Mouse (Mus musculus) heart, embryonic 14.5 days (tissue): Measurements from ENCODE around the gene Ear14. TPM values are rescaled to one million over a fixed set of nuclear protein-coding genes. Genes with fewer than 3 reads are reported as not detected.
"Not testable (repeated sequence)": the region's sequence is repeated elsewhere in the genome, so short reads cannot be mapped to it uniquely, and the experiment has no call there.

Source experiments
- ATAC-seq: fragments of 200-750 bp; cut with Nextera tagmentation; 2 replicates; pipeline ENCODE4 v1.8.0; 2017; ENCODE audit warnings: low read depth, moderate TSS enrichment; ENCODE audit not compliant: insufficient number of reproducible peaks, insufficient read depth, low FRiP score
- H3K27ac ChIP-seq, 2 experiments: fragments of 200-500 bp in 1 of 2; fragments of 300-500 bp in 1 of 2; sonication (generic) in 1 of 2; replicated peaks in 1 of 2; 2 replicates each; pipeline ENCODE4 v1.5.1; 2012 to 2014; ENCODE audit warnings: low read depth in 2 of 2, low read length in 2 of 2, control low read depth in 1 of 2, mild to moderate bottlenecking in 1 of 2, mixed read lengths in 1 of 2; ENCODE audit not compliant: control insufficient read depth in 1 of 2, insufficient read depth in 1 of 2
- H3K27me3 ChIP-seq: fragments of 300-500 bp; sonication (generic); 2 replicates; pipeline ENCODE4 v1.6.1; 2014; ENCODE audit warnings: mild to moderate bottlenecking, low read length, control low read depth; ENCODE audit not compliant: control insufficient read depth, insufficient read depth
- H3K36me3 ChIP-seq: fragments of 300-500 bp; sonication (generic); 2 replicates; pipeline ENCODE4 v1.6.1; 2014; ENCODE audit warnings: mild to moderate bottlenecking, control low read depth, low read length, mixed read lengths; ENCODE audit not compliant: control insufficient read depth, insufficient read depth
- H3K4me1 ChIP-seq, 2 experiments: fragments of 200-500 bp in 1 of 2; fragments of 300-500 bp in 1 of 2; sonication (generic) in 1 of 2; 2 replicates each; pipeline ENCODE4 v1.6.1; 2012 to 2014; ENCODE audit warnings: low read length in 2 of 2, control low read depth in 1 of 2, mixed read lengths in 1 of 2; ENCODE audit not compliant: control insufficient read depth in 2 of 2, insufficient read depth in 2 of 2
- H3K4me2 ChIP-seq: fragments of 300-500 bp; sonication (generic); 2 replicates; pipeline ENCODE4 v1.6.1; 2014; ENCODE audit warnings: mild to moderate bottlenecking, low read length
- H3K4me3 ChIP-seq, 2 experiments: fragments of 200-500 bp in 1 of 2; fragments of 300-500 bp in 1 of 2; sonication (generic) in 1 of 2; 2 replicates each; pipeline ENCODE4 v1.5.1; 2012 to 2014; ENCODE audit warnings: low read length in 2 of 2, mild to moderate bottlenecking in 2 of 2, control low read depth in 1 of 2, low read depth in 1 of 2, moderate library complexity in 1 of 2; ENCODE audit not compliant: control insufficient read depth in 1 of 2, insufficient read depth in 1 of 2
- H3K9ac ChIP-seq: fragments of 300-500 bp; sonication (generic); 2 replicates; pipeline ENCODE4 v1.6.1; 2014; ENCODE audit warnings: mild to moderate bottlenecking, low read length
- H3K9me3 ChIP-seq: fragments of 300-500 bp; sonication (generic); 2 replicates; pipeline ENCODE4 v1.6.1; 2016; ENCODE audit warnings: low read length, control low read depth; ENCODE audit not compliant: control insufficient read depth
- WGBS: fragments of 180-500 bp; shearing (Covaris S2); extraction: QIAGEN DNeasy Blood & Tissue Kit; methylation state at CpG from one replicate; pipeline ENCODE4 v1.1.7; 2014; 5-methylcytosine and 5-hydroxymethylcytosine counted together
- polyA plus RNA-seq: library from polyadenylated mRNA; unstranded; fragments of >200 nt; fragmentation: Nextera tagmentation; extraction: Ambion mirVana; gene quantifications from 2 replicates; pipeline ENCODE4 v1.2.1, GENCODE M21; 2014

Ear14 gene
- not detected in 2 replicates for polyA plus RNA-seq

GRCm38 (mm10) chr14:51203115-51203514, at the start of gene Ear14:
Gene Ear14, plus strand, starts transcription at chr14:51203391.
- no peaks in the 10 kb centered on the region for H3K36me3 ChIP-seq
- H3K27me3 ChIP-seq, result no peaks in the 10 kb centered on the region
- no peak for ATAC-seq
- no peak within 1 kb of the TSS for H3K4me3 ChIP-seq
- H3K27ac ChIP-seq, result no peak within 1 kb of the TSS
- WGBS, result 81% methylated on average over 2 of the region's 2 CpGs
- H3K9ac ChIP-seq, result no peak within 1 kb of the TSS
- H3K4me1 ChIP-seq, result no peaks in the 10 kb centered on the region
- H3K9me3 ChIP-seq, result no peaks in the 10 kb centered on the region
- no peak within 1 kb of the TSS for H3K4me2 ChIP-seq

DNA sequence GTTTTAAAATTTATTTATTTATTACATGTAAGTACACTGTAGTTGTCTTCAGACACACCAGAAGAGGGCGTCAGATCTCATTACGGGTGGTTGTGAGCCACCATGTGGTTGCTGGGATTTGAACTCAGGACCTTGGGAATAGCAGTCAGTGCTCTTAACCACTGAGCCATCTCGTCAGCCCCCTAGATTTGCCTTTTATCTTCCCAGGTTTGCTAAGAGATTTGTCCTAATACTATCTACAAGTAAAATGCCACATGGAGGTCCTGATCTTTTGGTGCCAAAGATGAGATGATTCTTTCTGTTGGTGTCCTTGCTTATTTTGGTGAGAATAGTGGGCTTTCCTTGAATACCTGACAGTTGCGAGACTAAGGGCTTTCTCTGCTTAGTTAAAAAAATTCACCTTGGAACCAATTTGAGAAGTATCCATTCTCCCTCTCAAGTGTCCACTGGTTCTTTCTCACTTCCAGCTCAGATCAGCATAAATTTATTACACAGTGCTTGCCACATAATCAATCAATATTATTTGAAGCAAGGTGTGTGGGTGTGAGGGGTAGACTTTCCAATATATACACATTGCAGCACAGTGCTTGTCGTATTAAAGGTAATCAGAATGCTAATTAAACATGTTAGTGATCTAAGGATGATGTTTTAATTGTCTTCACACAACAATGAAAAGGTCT, 47.0 kb upstream of the Ear14 start:
- Histone ChIP-seq H3K4me3 (no peak overlapping the region), H3K36me3 (no peaks in the 10 kb centered on the region), H3K4me2 (no peak overlapping the region), H3K27ac (no peak overlapping the region), H3K4me1 (no peaks in the 10 kb centered on the region), H3K9me3 (no peaks in the 10 kb centered on the region), H3K27me3 (no peaks in the 10 kb centered on the region), H3K9ac (no peak overlapping the region)
- no peak for ATAC-seq
- 84% methylated on average over 5 of the region's 5 CpGs for WGBS

- Histone ChIP-seq H3K4me3 (no peak overlapping the region), H3K27ac (no peak overlapping the region), H3K9me3 (no peaks in the 10 kb centered on the region), H3K36me3 (no peaks in the 10 kb centered on the region), H3K27me3 (no peaks in the 10 kb centered on the region), H3K4me2 (no peak overlapping the region), H3K9ac (no peak overlapping the region), H3K4me1 (no peaks in the 10 kb centered on the region)
- ATAC-seq, result no peak
- 84% methylated on average over 4 of the region's 4 CpGs for WGBS
Observed at GRCm38 (mm10) chr14:51156736-51157068, 46.5 kb upstream of the Ear14 start.

- 89% methylated on average over 1 of the region's 1 CpGs for WGBS
- H3K9ac ChIP-seq, result no peak overlapping the region
- no peaks in the 10 kb centered on the region for H3K4me1 ChIP-seq
- no peaks in the 10 kb centered on the region for H3K36me3 ChIP-seq
- no peak for ATAC-seq
- no peak overlapping the region for H3K4me3 ChIP-seq
- H3K27ac ChIP-seq, result no peak overlapping the region
- H3K27me3 ChIP-seq, result no peaks in the 10 kb centered on the region
- no peaks in the 10 kb centered on the region for H3K9me3 ChIP-seq
- no peak overlapping the region for H3K4me2 ChIP-seq
Observed at GRCm38 (mm10) chr14:51157072-51157471, 46.1 kb upstream of the Ear14 start.

- H3K4me3 ChIP-seq, H3K4me1 ChIP-seq, H3K36me3 ChIP-seq, H3K9me3 ChIP-seq, H3K9ac ChIP-seq, ATAC-seq, H3K27me3 ChIP-seq, H3K27ac ChIP-seq, H3K4me2 ChIP-seq: not testable (repeated sequence)
- WGBS, result 84% methylated on average over 3 of the region's 3 CpGs
Observed at GRCm38 (mm10) chr14:51161976-51162375, 41.2 kb upstream of the Ear14 start, which contains the start of gene Rnase2b. Gene Rnase2b, plus strand, starts transcription at chr14:51162260.

GRCm38 (mm10) chr14:51163323-51163722, 39.9 kb upstream of the Ear14 start:
- not testable (repeated sequence) for ATAC-seq, H3K27me3 ChIP-seq, H3K9me3 ChIP-seq, H3K27ac ChIP-seq, H3K9ac ChIP-seq, H3K4me3 ChIP-seq, H3K36me3 ChIP-seq, H3K4me1 ChIP-seq, H3K4me2 ChIP-seq
- 86% methylated on average over 6 of the region's 6 CpGs for WGBS

- H3K4me2 ChIP-seq, result no peak overlapping the region
- no peak for ATAC-seq
- H3K27ac ChIP-seq, result no peak overlapping the region
- H3K4me1 ChIP-seq, result no peaks in the 10 kb centered on the region
- H3K9ac ChIP-seq, result no peak overlapping the region
- no peak overlapping the region for H3K4me3 ChIP-seq
- H3K36me3 ChIP-seq, result no peaks in the 10 kb centered on the region
- H3K9me3 ChIP-seq, result no peaks in the 10 kb centered on the region
- 95% methylated on average over 1 of the region's 1 CpGs for WGBS
- no peaks in the 10 kb centered on the region for H3K27me3 ChIP-seq
Observed at GRCm38 (mm10) chr14:51165435-51165834, 37.8 kb upstream of the Ear14 start.

- Histone ChIP-seq H3K9ac (no peak overlapping the region), H3K4me3 (no peak overlapping the region), H3K4me2 (no peak overlapping the region), H3K4me1 (no peaks in the 10 kb centered on the region), H3K36me3 (no peaks in the 10 kb centered on the region), H3K9me3 (no peaks in the 10 kb centered on the region), H3K27ac (no peak overlapping the region), H3K27me3 (no peaks in the 10 kb centered on the region)
- ATAC-seq, result no peak
Observed at GRCm38 (mm10) chr14:51166068-51166467, 37.1 kb upstream of the Ear14 start.
